Mouse (Mus musculus) heart, embryonic 15.5 days (tissue): ENCODE measurements around the gene Tcte2. TPM values are rescaled to one million over a fixed set of nuclear protein-coding genes. Genes with fewer than 3 reads are reported as not detected.
"Not testable (repeated sequence)": the region's sequence is repeated elsewhere in the genome, so short reads cannot be mapped to it uniquely, and the experiment has no call there.

ENCODE experiments used
- ATAC-seq: fragments of 200-750 bp; cut with Nextera tagmentation; replicated peaks from 2 replicates; pipeline ENCODE4 v1.8.0; 2017; ENCODE audit warnings: low read depth, moderate TSS enrichment; ENCODE audit not compliant: insufficient number of reproducible peaks, insufficient read depth, low FRiP score
- H3K27ac ChIP-seq: fragments of 300-500 bp; sonication (generic); 2 replicates; pipeline ENCODE4 v1.5.1; 2015; ENCODE audit warnings: mild to moderate bottlenecking, inconsistent platforms
- H3K27me3 ChIP-seq: fragments of 300-500 bp; sonication (generic); 2 replicates; pipeline ENCODE4 v1.6.1; 2015; ENCODE audit warnings: inconsistent platforms
- H3K36me3 ChIP-seq: fragments of 300-500 bp; sonication (generic); 2 replicates; pipeline ENCODE4 v1.6.1; 2015; ENCODE audit warnings: mild to moderate bottlenecking, inconsistent platforms
- H3K4me1 ChIP-seq: fragments of 300-500 bp; sonication (generic); replicated peaks from 2 replicates; pipeline ENCODE4 v1.6.1; 2015; ENCODE audit warnings: inconsistent platforms
- H3K4me2 ChIP-seq: fragments of 300-500 bp; sonication (generic); 2 replicates; pipeline ENCODE4 v1.6.1; 2015; ENCODE audit warnings: inconsistent platforms, mild to moderate bottlenecking, moderate library complexity
- H3K4me3 ChIP-seq: fragments of 300-500 bp; sonication (generic); 2 replicates; pipeline ENCODE4 v1.5.1; 2015; ENCODE audit warnings: mild to moderate bottlenecking, inconsistent platforms
- H3K9ac ChIP-seq: fragments of 300-500 bp; sonication (generic); 2 replicates; pipeline ENCODE4 v1.6.1; 2015; ENCODE audit warnings: mild to moderate bottlenecking, inconsistent platforms
- H3K9me3 ChIP-seq: fragments of 300-500 bp; sonication (generic); replicated peaks from 2 replicates; pipeline ENCODE4 v1.6.1; 2016; ENCODE audit warnings: inconsistent platforms
- WGBS: fragments of 180-500 bp; shearing (Covaris S2); methylation state at CpG from one replicate; pipeline ENCODE4 v1.1.7; 2015; ENCODE audit warnings: mixed read lengths; 5-methylcytosine and 5-hydroxymethylcytosine counted together
- polyA plus RNA-seq: library from polyadenylated mRNA; unstranded; fragments of >200 nt; fragmentation: Nextera tagmentation; extraction: Ambion mirVana; gene quantifications from 2 replicates; pipeline ENCODE4 v1.2.1, GENCODE M21; 2015

Tcte2 gene
- polyA plus RNA-seq = 3.7 and 4.2 TPM in 2 replicates

GRCm38 (mm10) chr17:13761179-13761913 is at the start of gene Tcte2:
TSS of gene Tcte2 (minus strand) at chr17:13761825.
- Histone ChIP-seq H3K27me3 (no peaks in the 10 kb centered on the region), H3K9ac (peak within 1 kb of the TSS; percentile 91), H3K36me3 (no peaks in the 10 kb centered on the region), H3K4me3 (peak within 1 kb of the TSS; percentile 97), H3K27ac (peak within 1 kb of the TSS; percentile 96), H3K4me1 (peaks cover 36% of the 10 kb centered on the region), H3K4me2 (peak within 1 kb of the TSS; percentile 94), H3K9me3 (no peaks in the 10 kb centered on the region)
- 0 out of 2 replicates have a peak, but pooled peaks have one; percentile 11 for ATAC-seq
- under 1% methylated on average over 74 of the region's 74 CpGs for WGBS

- no peak overlapping the region for H3K4me2 ChIP-seq
- H3K36me3 ChIP-seq = peaks cover 38% of the 10 kb centered on the region
- no peak overlapping the region for H3K9ac ChIP-seq
- no peaks in the 10 kb centered on the region for H3K9me3 ChIP-seq
- no peak overlapping the region for H3K4me3 ChIP-seq
- no peak overlapping the region for H3K27ac ChIP-seq
- no peaks in the 10 kb centered on the region for H3K27me3 ChIP-seq
- H3K4me1 ChIP-seq = no peaks in the 10 kb centered on the region
- ATAC-seq = no peak
- WGBS = 93% methylated on average over 1 of the region's 1 CpGs
These were observed 44.4 kb upstream of the Tcte2 start for GRCm38 (mm10) chr17:13806016-13806415.

- H3K36me3 ChIP-seq = peaks cover 20% of the 10 kb centered on the region
- no peaks in the 10 kb centered on the region for H3K9me3 ChIP-seq
- no peak overlapping the region for H3K4me3 ChIP-seq
- H3K27ac ChIP-seq = no peak overlapping the region
- no peaks in the 10 kb centered on the region for H3K27me3 ChIP-seq
- no peak overlapping the region for H3K9ac ChIP-seq
- ATAC-seq = no peak
- no peak overlapping the region for H3K4me2 ChIP-seq
- 64% methylated on average over 2 of the region's 2 CpGs for WGBS
- H3K4me1 ChIP-seq = no peaks in the 10 kb centered on the region
These were observed 41.3 kb upstream of the Tcte2 start for GRCm38 (mm10) chr17:13802836-13803408.

DNA sequence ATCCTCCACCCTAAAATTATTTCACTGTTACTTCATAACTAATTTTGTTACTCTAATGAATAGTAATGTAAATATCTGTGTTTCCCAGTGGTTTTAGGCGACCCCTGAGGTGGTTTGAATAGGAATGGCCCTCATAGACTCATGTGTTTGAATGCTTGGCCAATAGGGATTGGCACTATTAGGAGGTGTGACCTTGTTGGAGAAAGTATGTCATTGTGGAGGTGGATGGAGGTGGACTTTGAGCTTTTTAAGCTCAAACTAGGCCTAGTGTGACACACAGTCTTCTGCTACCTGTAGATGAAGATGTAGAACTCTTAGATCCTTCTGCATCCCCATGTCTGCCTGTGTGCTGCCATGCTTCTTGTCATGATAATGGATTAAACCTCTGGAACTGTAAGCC is 36.1 kb upstream of the Tcte2 start:
- no peaks in the 10 kb centered on the region for H3K9me3 ChIP-seq
- H3K27ac ChIP-seq = no peak overlapping the region
- H3K4me2 ChIP-seq = no peak overlapping the region
- H3K4me1 ChIP-seq = 0 out of 2 replicates have a peak, but pooled peaks cover 2% of the 10 kb centered on the region
- H3K27me3 ChIP-seq = no peaks in the 10 kb centered on the region
- WGBS = 72% methylated on average over 1 of the region's 1 CpGs
- ATAC-seq = no peak
- no peak overlapping the region for H3K4me3 ChIP-seq
- H3K9ac ChIP-seq = no peak overlapping the region
- H3K36me3 ChIP-seq = no peaks in the 10 kb centered on the region

GRCm38 (mm10) chr17:13790033-13790432 is 28.4 kb upstream of the Tcte2 start:
- H3K4me1 ChIP-seq, H3K4me2 ChIP-seq, H3K36me3 ChIP-seq, H3K27me3 ChIP-seq, H3K4me3 ChIP-seq, H3K9ac ChIP-seq, H3K27ac ChIP-seq, ATAC-seq, H3K9me3 ChIP-seq: not testable (repeated sequence)
- WGBS = 82% methylated on average over 2 of the region's 2 CpGs

DNA sequence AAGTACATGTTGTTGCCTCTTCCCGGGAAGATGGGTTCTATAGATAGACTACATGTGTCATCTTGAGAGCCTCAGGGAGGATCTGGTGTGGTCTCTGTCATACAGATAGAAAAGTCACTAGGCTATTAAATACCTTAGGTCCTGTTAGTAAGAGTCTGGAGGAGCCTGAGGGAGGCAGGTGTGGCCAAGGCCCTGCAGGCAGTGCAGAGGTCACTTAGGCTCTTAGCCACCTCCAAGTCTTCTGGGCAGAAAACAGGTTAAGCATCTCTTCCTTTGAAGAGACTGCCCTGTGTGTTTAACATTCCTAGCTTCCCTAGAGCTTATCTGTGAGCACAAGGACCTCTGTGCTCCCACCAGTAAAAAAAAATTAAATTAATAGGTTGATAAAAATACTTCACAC is 21.8 kb upstream of the Tcte2 start:
- H3K9ac ChIP-seq = no peak overlapping the region
- no peaks in the 10 kb centered on the region for H3K36me3 ChIP-seq
- peaks cover 14% of the 10 kb centered on the region for H3K4me1 ChIP-seq
- no peaks in the 10 kb centered on the region for H3K9me3 ChIP-seq
- no peak overlapping the region for H3K4me3 ChIP-seq
- WGBS = 44% methylated on average over 1 of the region's 1 CpGs
- no peak overlapping the region for H3K27ac ChIP-seq
- ATAC-seq = no peak
- no peak overlapping the region for H3K4me2 ChIP-seq
- no peaks in the 10 kb centered on the region for H3K27me3 ChIP-seq

DNA sequence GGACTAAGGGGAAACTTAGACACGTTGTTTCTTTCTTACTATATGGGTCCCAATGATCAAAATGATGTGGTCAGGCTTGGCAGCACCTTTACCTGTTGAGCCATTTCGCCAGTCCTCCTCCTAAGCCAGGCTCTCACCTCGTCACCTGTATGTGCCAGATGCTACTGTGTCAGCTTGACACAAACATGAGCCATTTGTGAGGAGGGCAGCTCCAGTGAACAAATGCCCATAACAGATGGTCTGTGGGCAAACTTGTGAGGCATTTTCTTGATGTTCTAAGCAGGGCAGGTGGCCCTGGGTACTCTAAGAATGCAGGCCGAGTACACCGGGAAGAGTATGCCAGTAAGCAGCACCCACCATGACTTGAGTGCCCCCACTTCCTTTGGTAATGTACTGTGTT is 20.3 kb upstream of the Tcte2 start:
- Histone ChIP-seq H3K27ac (no peak overlapping the region), H3K9ac (no peak overlapping the region), H3K4me1 (peaks cover 14% of the 10 kb centered on the region), H3K4me2 (no peak overlapping the region), H3K27me3 (no peaks in the 10 kb centered on the region), H3K4me3 (no peak overlapping the region), H3K36me3 (no peaks in the 10 kb centered on the region), H3K9me3 (no peaks in the 10 kb centered on the region)
- 80% methylated on average over 5 of the region's 5 CpGs for WGBS
- no peak for ATAC-seq

DNA sequence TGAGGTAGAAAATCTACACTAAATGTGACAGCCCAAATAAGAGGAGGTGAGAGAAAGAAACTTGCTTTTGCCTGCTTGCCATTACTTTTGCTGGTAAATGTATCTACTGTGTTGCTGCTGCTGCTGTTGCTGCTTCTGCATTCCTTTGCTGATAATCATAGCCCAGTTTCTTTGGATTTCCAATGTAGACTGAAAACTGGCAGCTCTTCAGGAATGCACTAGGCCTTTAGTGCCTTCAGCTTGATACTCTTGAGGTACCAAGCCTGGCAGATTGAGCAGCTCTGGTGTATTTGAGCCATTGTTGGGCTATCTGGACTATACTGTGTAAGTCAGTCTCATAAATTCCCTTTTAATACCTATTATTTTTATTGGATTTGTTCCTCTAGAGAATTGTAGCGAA is 17.2 kb upstream of the Tcte2 start:
- Histone ChIP-seq H3K4me2 (no peak overlapping the region), H3K4me3 (no peak overlapping the region), H3K27ac (no peak overlapping the region), H3K27me3 (no peaks in the 10 kb centered on the region), H3K9ac (no peak overlapping the region), H3K9me3 (no peaks in the 10 kb centered on the region), H3K4me1 (peaks cover 6% of the 10 kb centered on the region), H3K36me3 (no peaks in the 10 kb centered on the region)
- no peak for ATAC-seq
- WGBS = 91% methylated on average over 1 of the region's 1 CpGs

- Histone ChIP-seq H3K27ac (no peak overlapping the region), H3K36me3 (no peaks in the 10 kb centered on the region)
- WGBS = 51% methylated on average over 2 of the region's 2 CpGs
These were observed 16.1 kb upstream of the Tcte2 start for GRCm38 (mm10) chr17:13777676-13778075.

DNA sequence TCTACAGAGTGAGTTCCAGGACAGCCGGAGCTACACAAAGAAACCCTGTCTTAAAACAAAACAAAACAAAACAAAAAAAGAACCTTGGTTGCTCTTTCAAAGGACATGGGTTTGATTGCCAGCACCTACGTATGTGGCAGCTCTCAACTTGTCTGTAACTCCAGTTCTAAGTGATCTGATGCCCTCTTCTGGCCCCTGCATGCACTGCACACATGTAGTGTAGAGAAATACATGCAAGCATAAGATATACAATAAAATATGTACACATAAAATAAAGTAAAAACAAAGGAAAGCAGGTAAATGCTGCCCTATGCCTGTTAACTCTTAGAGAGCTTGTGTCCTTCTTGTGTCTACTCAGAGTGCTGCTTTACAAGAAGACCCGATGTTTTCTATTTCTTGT is 7.6 kb upstream of the Tcte2 start:
- Histone ChIP-seq H3K9me3 (no peaks in the 10 kb centered on the region), H3K4me2 (no peak overlapping the region)
- WGBS = 93% methylated on average over 3 of the region's 3 CpGs

More at GRCm38 (mm10) chr17:13777676-13778075, 16.1 kb upstream of the Tcte2 start:
- ATAC-seq = no peak
- Histone ChIP-seq H3K4me3 (no peak overlapping the region), H3K9me3 (no peaks in the 10 kb centered on the region), H3K4me2 (no peak overlapping the region), H3K4me1 (0 out of 2 replicates have a peak, but pooled peaks cover 3% of the 10 kb centered on the region), H3K9ac (no peak overlapping the region), H3K27me3 (no peaks in the 10 kb centered on the region)

GRCm38 (mm10) chr17:13768531-13768930 is 6.9 kb upstream of the Tcte2 start:
- no peaks in the 10 kb centered on the region for H3K27me3 ChIP-seq
- H3K9ac ChIP-seq = no peak overlapping the region
- no peaks in the 10 kb centered on the region for H3K9me3 ChIP-seq
- no peak overlapping the region for H3K27ac ChIP-seq
- H3K4me1 ChIP-seq = peaks cover 17% of the 10 kb centered on the region
- no peak for ATAC-seq
- no peaks in the 10 kb centered on the region for H3K36me3 ChIP-seq
- 85% methylated on average over 1 of the region's 1 CpGs for WGBS
- no peak overlapping the region for H3K4me2 ChIP-seq
- no peak overlapping the region for H3K4me3 ChIP-seq

More for the DNA sequence above, 7.6 kb upstream of the Tcte2 start:
- no peaks in the 10 kb centered on the region for H3K27me3 ChIP-seq
- no peak overlapping the region for H3K4me3 ChIP-seq
- H3K9ac ChIP-seq = no peak overlapping the region
- peaks cover 13% of the 10 kb centered on the region for H3K4me1 ChIP-seq
- H3K27ac ChIP-seq = no peak overlapping the region
- no peaks in the 10 kb centered on the region for H3K36me3 ChIP-seq
- ATAC-seq = no peak

DNA sequence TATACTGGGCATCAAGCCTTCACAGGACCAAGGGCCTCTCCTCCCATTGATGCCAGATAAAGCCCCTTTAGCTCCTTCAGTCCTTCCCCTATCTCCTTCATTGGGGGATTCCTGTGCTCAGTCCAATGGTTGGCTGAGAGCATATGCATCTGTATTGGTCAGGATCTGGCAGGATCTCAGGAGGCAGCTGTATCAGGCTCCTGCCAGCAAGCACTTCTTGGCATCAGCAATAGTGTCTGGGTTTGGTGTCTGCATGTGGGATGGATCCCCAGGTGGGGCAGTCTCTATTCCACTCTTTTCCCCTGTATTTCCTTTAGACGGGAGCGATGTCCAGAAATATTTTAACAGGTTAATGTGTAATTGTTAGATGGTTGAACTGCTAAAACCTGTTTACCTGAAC is 3.3 kb upstream of the Tcte2 start:
- H3K9ac ChIP-seq, H3K4me2 ChIP-seq, H3K36me3 ChIP-seq, H3K9me3 ChIP-seq, H3K4me3 ChIP-seq, H3K27ac ChIP-seq, ATAC-seq, H3K27me3 ChIP-seq: not testable (repeated sequence)
- peaks cover 28% of the 10 kb centered on the region for H3K4me1 ChIP-seq
- WGBS = 79% methylated on average over 2 of the region's 2 CpGs
